Mouse (Mus musculus): ENCODE measurements around the gene Fndc3a. TPM values are rescaled to one million over a fixed set of nuclear protein-coding genes. Genes with fewer than 3 reads are reported as not detected.

Gene Fndc3a
- polyA plus RNA-seq, 1 experiment = 19.9 TPM

GRCm38 (mm10) chr14:72722274-72723053 is 12.7 kb upstream of the Fndc3a start:
- Histone ChIP-seq H3K27ac (ENCODE audit: insufficient read depth, low read length) (no peak overlapping the region), H3K4me3 (ENCODE audit: insufficient read depth, low read length) (no peak overlapping the region), H3K4me1 (ENCODE audit: control insufficient read depth, insufficient read depth, low read length) (no peaks in the 10 kb centered on the region)
- no peak for TF ChIP-seq POLR2A (IDR thresholded peaks at IDR 0.05; ENCODE audit: extremely low read depth, insufficient read depth, low read length)
- no peak for TF ChIP-seq CTCF (IDR thresholded peaks at IDR 0.05; ENCODE audit: extremely low read depth, insufficient read depth, low read length)

- H3K4me3 ChIP-seq (ENCODE audit: insufficient read depth, low read length) = no peak overlapping the region
- no peak overlapping the region for H3K27ac ChIP-seq (ENCODE audit: insufficient read depth, low read length)
- no peak for TF ChIP-seq CTCF (IDR thresholded peaks at IDR 0.05; ENCODE audit: extremely low read depth, insufficient read depth, low read length)
- TF ChIP-seq POLR2A (IDR thresholded peaks at IDR 0.05; ENCODE audit: extremely low read depth, insufficient read depth, low read length) = no peak
- H3K4me1 ChIP-seq (ENCODE audit: control insufficient read depth, insufficient read depth, low read length) = no peaks in the 10 kb centered on the region
Observed at GRCm38 (mm10) chr14:72716175-72716574, 6.4 kb upstream of the Fndc3a start.

- TF ChIP-seq CTCF (IDR thresholded peaks at IDR 0.05; ENCODE audit: extremely low read depth, insufficient read depth, low read length) (no peak), POLR2A (IDR thresholded peaks at IDR 0.05; ENCODE audit: extremely low read depth, insufficient read depth, low read length) (no peak)
- peak overlapping the region; percentile 93; the same call in 1 of the 2 replicates for H3K4me3 ChIP-seq (ENCODE audit: insufficient read depth, low read length)
- no peaks in the 10 kb centered on the region; the same call in 1 of the 2 replicates for H3K4me1 ChIP-seq (ENCODE audit: control insufficient read depth, insufficient read depth, low read length)
- H3K27ac ChIP-seq (ENCODE audit: insufficient read depth, low read length) = no peak overlapping the region
Observed at GRCm38 (mm10) chr14:72711130-72711529, 1.3 kb upstream of the Fndc3a start.

GRCm38 (mm10) chr14:72710341-72711027 is 681 bp upstream of the Fndc3a start:
- no peak for TF ChIP-seq POLR2A (IDR thresholded peaks at IDR 0.05; ENCODE audit: extremely low read depth, insufficient read depth, low read length)
- no peak for TF ChIP-seq CTCF (IDR thresholded peaks at IDR 0.05; ENCODE audit: extremely low read depth, insufficient read depth, low read length)
- Histone ChIP-seq H3K27ac (ENCODE audit: insufficient read depth, low read length) (peak overlapping the region; percentile 95), H3K4me3 (ENCODE audit: insufficient read depth, low read length) (peak overlapping the region; percentile 93), H3K4me1 (ENCODE audit: control insufficient read depth, insufficient read depth, low read length) (no peaks in the 10 kb centered on the region; the same call in 1 of the 2 replicates)

- Histone ChIP-seq H3K4me1 (ENCODE audit: control insufficient read depth, insufficient read depth, low read length) (no peaks in the 10 kb centered on the region; the same call in 1 of the 2 replicates), H3K27ac (ENCODE audit: insufficient read depth, low read length) (peak overlapping the region; percentile 95), H3K4me3 (ENCODE audit: insufficient read depth, low read length) (peak overlapping the region; percentile 93)
- TF ChIP-seq CTCF (IDR thresholded peaks at IDR 0.05; ENCODE audit: extremely low read depth, insufficient read depth, low read length) (no peak), POLR2A (IDR thresholded peaks at IDR 0.05; ENCODE audit: extremely low read depth, insufficient read depth, low read length) (0 out of 2 replicates have a peak, but pooled peaks have one; percentile 13)
Observed at GRCm38 (mm10) chr14:72709091-72709709, 603 bp downstream of the Fndc3a start.

GRCm38 (mm10) chr14:72708581-72708991 is 1.2 kb downstream of the Fndc3a start:
- Histone ChIP-seq H3K4me3 (ENCODE audit: insufficient read depth, low read length) (peak overlapping the region; percentile 93), H3K27ac (ENCODE audit: insufficient read depth, low read length) (no peak overlapping the region), H3K4me1 (ENCODE audit: control insufficient read depth, insufficient read depth, low read length) (no peaks in the 10 kb centered on the region; the same call in 1 of the 2 replicates)
- no peak for TF ChIP-seq POLR2A (IDR thresholded peaks at IDR 0.05; ENCODE audit: extremely low read depth, insufficient read depth, low read length)
- TF ChIP-seq CTCF (IDR thresholded peaks at IDR 0.05; ENCODE audit: extremely low read depth, insufficient read depth, low read length) = no peak

GRCm38 (mm10) chr14:72700056-72700455 is 9.7 kb downstream of the Fndc3a start:
- no peaks in the 10 kb centered on the region for H3K4me1 ChIP-seq (ENCODE audit: control insufficient read depth, insufficient read depth, low read length)
- no peak overlapping the region for H3K27ac ChIP-seq (ENCODE audit: insufficient read depth, low read length)
- H3K4me3 ChIP-seq (ENCODE audit: insufficient read depth, low read length) = no peak overlapping the region
- TF ChIP-seq CTCF (IDR thresholded peaks at IDR 0.05; ENCODE audit: extremely low read depth, insufficient read depth, low read length) = no peak
- TF ChIP-seq POLR2A (IDR thresholded peaks at IDR 0.05; ENCODE audit: extremely low read depth, insufficient read depth, low read length) = no peak

- H3K4me3 ChIP-seq (ENCODE audit: insufficient read depth, low read length) = no peak overlapping the region
- TF ChIP-seq POLR2A (IDR thresholded peaks at IDR 0.05; ENCODE audit: extremely low read depth, insufficient read depth, low read length) (no peak), CTCF (IDR thresholded peaks at IDR 0.05; ENCODE audit: extremely low read depth, insufficient read depth, low read length) (no peak)
Observed at GRCm38 (mm10) chr14:72691406-72691805, 18.4 kb downstream of the Fndc3a start.

GRCm38 (mm10) chr14:72689525-72689924 is 20.3 kb downstream of the Fndc3a start:
- Histone ChIP-seq H3K4me3 (ENCODE audit: insufficient read depth, low read length) (no peak overlapping the region), H3K4me1 (ENCODE audit: control insufficient read depth, insufficient read depth, low read length) (no peaks in the 10 kb centered on the region), H3K27ac (ENCODE audit: insufficient read depth, low read length) (no peak overlapping the region)
- TF ChIP-seq CTCF (IDR thresholded peaks at IDR 0.05; ENCODE audit: extremely low read depth, insufficient read depth, low read length) (no peak), POLR2A (IDR thresholded peaks at IDR 0.05; ENCODE audit: extremely low read depth, insufficient read depth, low read length) (no peak)

More at GRCm38 (mm10) chr14:72691406-72691805, 18.4 kb downstream of the Fndc3a start:
- Histone ChIP-seq H3K27ac (ENCODE audit: insufficient read depth, low read length) (no peak overlapping the region), H3K4me1 (ENCODE audit: control insufficient read depth, insufficient read depth, low read length) (no peaks in the 10 kb centered on the region)
